Mouse (Mus musculus): ENCODE measurements around the gene Gm44805. TPM values are rescaled to one million over a fixed set of nuclear protein-coding genes. Genes with fewer than 3 reads are reported as not detected.

The Gm44805 gene
- polyA plus RNA-seq (2021; fragmentation: Nextera tagmentation), result not detected in 2 replicates
- long read RNA-seq, experiment 1, result 0 reads
- long read RNA-seq, experiment 2, result 0 reads

GRCm38 (mm10) chr7:19681202-19681694 is at the start of gene Gm44805, which contains the start of gene Apoc4:
Gene Gm44805 (minus strand): TSS chr7:19681423.
Gene Apoc4 (minus strand): TSS chr7:19681479.

GRCm38 (mm10) chr7:19715239-19716054 is 34.2 kb upstream of the Gm44805 start, which contains the start of gene Tomm40:
Gene Tomm40 (minus strand): TSS chr7:19715438.

GRCm38 (mm10) chr7:19698907-19699826 is 17.9 kb upstream of the Gm44805 start, which contains the start of gene Apoe:
Gene Apoe (minus strand): TSS chr7:19699188.

DNA sequence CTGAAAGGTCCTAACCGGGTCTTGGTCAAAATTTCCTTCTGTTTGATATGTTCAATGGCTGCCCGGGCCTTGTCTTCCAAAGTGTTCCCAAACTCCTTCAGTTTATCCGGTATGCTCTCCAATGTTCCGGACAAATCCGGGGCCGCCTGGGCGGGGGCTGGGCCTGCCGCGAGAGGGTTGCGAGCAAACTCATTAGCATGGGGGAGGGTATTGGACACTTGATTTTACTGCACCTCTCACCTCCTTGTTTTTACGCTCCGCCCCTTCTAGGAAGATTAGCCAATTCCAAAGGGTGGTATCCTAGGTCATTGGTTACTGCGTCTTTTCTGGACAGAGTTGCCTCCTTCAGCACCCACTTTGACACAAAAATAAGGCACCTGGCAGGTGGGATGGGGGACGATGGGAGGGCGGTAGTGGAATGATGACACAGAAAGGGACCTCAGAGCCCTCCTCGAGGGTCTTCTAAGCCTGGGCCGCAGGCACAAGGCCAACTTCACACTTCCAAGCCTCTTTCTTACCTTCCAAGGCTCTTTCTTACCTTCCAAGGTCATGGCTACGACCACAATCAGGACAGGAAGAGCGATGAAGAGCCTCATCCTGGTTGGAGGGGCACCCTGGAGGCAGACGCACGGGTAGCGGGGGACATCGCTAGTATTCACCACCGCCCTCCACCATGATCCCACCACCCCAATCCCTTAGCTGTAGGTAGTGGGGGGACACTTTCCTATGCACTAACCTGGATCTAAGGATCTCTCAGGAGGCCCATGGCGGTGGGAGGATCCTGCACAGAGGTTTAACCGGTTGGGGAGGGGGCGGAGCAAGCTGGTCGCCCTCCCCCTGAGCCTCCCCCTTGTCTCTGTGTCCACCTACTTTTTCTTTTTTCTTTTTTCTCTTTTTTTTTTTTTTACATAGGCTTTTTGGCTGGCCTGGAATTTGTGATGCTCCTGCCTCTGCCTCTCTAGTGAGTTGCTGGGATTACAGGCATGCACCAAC is 10.9 kb upstream of the Gm44805 start, which contains the start of gene Apoc1:
TSS of gene Apoc1 (minus strand) at position 788 of the 993 bp plus-strand sequence.

DNA sequence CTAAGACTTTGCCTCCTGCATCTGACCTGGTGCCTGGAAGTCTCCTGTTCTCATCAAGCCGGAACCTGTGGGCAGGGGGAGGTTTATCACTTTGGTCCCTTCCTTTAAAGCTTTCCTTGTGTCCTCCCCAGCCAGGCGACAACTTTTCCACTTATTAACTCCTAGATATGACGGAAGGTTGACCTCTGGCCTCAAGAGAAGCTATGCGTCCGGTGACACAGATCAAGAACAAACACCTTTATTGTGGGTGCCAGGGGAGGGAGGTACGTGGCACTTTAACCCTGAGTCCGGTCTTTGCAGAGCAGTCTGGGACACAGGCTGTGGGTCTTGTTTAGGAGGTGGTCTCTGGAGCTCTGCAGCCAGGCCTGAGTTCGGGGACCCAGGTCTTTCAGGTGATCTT is 3.4 kb downstream of the Gm44805 start, which contains the start of gene Apoc2:
TSS of gene Apoc2 (minus strand) at position 70 of the 400 bp plus-strand sequence.

DNA sequence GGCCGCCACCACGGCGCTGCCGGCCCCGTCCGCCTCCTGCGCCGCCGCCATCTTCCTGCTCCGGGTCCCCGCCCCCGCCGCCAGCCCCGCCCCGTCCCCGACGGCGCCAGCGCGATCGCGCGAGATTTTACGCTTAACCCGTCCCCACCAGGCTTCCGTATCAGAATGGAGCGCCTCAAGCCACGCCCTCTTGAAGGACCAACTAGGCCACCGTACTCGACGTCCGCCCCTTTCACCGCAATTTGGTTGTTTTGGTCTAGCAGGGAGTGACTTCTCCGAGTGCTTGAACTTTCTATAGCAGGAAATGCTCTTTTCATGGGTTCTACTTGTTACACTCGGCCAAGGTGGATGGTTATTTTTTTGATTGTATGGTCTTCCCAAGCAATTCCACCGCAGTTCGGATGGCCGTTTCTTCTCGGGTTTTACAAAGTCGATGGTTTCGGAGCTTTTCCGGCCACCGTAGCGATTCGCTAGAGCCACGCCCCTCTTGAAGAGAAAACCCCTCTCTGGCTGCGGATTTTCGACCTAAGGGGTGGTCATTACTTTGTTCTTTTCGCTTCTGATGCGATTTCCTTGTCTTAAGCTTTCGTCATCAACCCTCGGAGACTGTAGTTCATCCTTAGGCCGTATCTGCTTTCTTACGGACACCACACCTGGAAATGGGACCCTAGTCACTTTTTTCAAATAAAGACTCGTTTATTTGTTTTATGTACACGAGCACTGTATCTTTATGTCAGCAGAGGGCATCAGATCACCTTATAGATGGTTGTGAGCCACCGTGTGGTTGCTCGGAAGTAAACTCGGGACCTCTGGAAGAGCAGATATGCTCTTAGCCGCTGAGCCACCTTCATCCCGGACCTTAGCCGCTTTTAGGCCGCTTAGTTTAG is 16.0 kb downstream of the Gm44805 start, which contains the start of gene Clptm1:
TSS of gene Clptm1 (minus strand) at position 79 of the 887 bp plus-strand sequence.

DNA sequence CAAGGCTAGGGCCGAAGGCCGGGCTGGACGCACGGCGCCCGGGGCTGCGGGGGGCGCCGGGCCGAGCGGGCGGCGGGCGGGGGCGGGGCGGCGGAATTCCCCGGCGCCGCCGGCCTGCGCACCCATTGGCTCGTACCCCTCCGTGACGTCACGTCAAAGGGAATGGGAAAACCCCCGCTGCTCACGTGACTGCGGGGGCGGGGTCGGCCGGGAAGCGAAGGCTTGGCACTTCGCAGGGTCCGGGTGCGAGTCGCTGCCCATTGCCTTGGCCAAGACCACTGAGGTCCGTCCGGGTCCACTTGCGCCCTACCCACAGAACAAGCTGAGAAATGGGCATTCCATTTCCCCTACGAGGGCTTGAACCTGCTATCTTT is 51.9 kb downstream of the Gm44805 start, which contains the start of gene Relb:
TSS of gene Relb (minus strand) at position 78 of the 374 bp plus-strand sequence.

Other genes with a start within 250 kb of the Gm44805 start
- 6.0 and 12.2 TPM in 2 replicates for gene Mark4, start 222.6 kb downstream of the Gm44805 start, polyA plus RNA-seq (2021; fragmentation: Nextera tagmentation)
- 0.25 and 0.54 TPM in 2 replicates for gene Exoc3l2, start 218.1 kb downstream of the Gm44805 start, polyA plus RNA-seq (2021; fragmentation: Nextera tagmentation)
- 3.6 and 3.8 TPM in 2 replicates for gene Bloc1s3, start 173.1 kb downstream of the Gm44805 start, polyA plus RNA-seq (2021; fragmentation: Nextera tagmentation)
- 37.7 and 37.9 TPM in 2 replicates for gene Trappc6a, start 173.0 kb downstream of the Gm44805 start, polyA plus RNA-seq (2021; fragmentation: Nextera tagmentation)
- gene Nkpd1, start 163.6 kb downstream of the Gm44805 start, polyA plus RNA-seq (2021; fragmentation: Nextera tagmentation), result 1.3 and 2.3 TPM in 2 replicates
- 2.7 and 31.4 TPM in 2 replicates for gene Ppp1r37, start 118.3 kb downstream of the Gm44805 start, polyA plus RNA-seq (2021; fragmentation: Nextera tagmentation)
- 3.1 and 3.6 TPM in 2 replicates for gene Zfp296, start 104.1 kb downstream of the Gm44805 start, polyA plus RNA-seq (2021; fragmentation: Nextera tagmentation)
- gene Gemin7, start 103.8 kb downstream of the Gm44805 start, polyA plus RNA-seq (2021; fragmentation: Nextera tagmentation), result 140 and 141 TPM in 2 replicates
- gene Clasrp, start 76.9 kb downstream of the Gm44805 start, polyA plus RNA-seq (2021; fragmentation: Nextera tagmentation), result 9.7 and 15.1 TPM in 2 replicates
- gene Relb, start 52.0 kb downstream of the Gm44805 start, polyA plus RNA-seq (2021; fragmentation: Nextera tagmentation), result 5.7 and 8.2 TPM in 2 replicates
- gene Clptm1, start 16.4 kb downstream of the Gm44805 start, polyA plus RNA-seq (2021; fragmentation: Nextera tagmentation), result 86.9 and 119 TPM in 2 replicates
- not detected in 2 replicates for gene Apoc2, start 3.5 kb downstream of the Gm44805 start, polyA plus RNA-seq (2021; fragmentation: Nextera tagmentation)
- gene Apoc4, start 56 bp upstream of the Gm44805 start, polyA plus RNA-seq (2021; fragmentation: Nextera tagmentation), result not detected in 2 replicates
- 1.7 and 5.7 TPM in 2 replicates for gene Apoc1, start 11.2 kb upstream of the Gm44805 start, polyA plus RNA-seq (2021; fragmentation: Nextera tagmentation)
- gene Apoe, start 17.8 kb upstream of the Gm44805 start, polyA plus RNA-seq (2021; fragmentation: Nextera tagmentation), result 7,501 and 8,830 TPM in 2 replicates
- gene Tomm40, start 34.0 kb upstream of the Gm44805 start, polyA plus RNA-seq (2021; fragmentation: Nextera tagmentation), result 148 and 163 TPM in 2 replicates
- gene Nectin2, start 69.1 kb upstream of the Gm44805 start, polyA plus RNA-seq (2021; fragmentation: Nextera tagmentation), result 5.5 and 5.7 TPM in 2 replicates
- 6.3 and 14.9 TPM in 2 replicates for gene Bcam, start 89.6 kb upstream of the Gm44805 start, polyA plus RNA-seq (2021; fragmentation: Nextera tagmentation)
- gene Cblc, start 115.4 kb upstream of the Gm44805 start, polyA plus RNA-seq (2021; fragmentation: Nextera tagmentation), result 0.18 TPM in 1 of 2 replicates, not detected in the other
- 0.25 and 0.68 TPM in 2 replicates for gene Bcl3, start 141.3 kb upstream of the Gm44805 start, polyA plus RNA-seq (2021; fragmentation: Nextera tagmentation)
- gene Gm19345, start 170.6 kb upstream of the Gm44805 start, polyA plus RNA-seq (2021; fragmentation: Nextera tagmentation), result 3.5 and 4.1 TPM in 2 replicates
- gene Ceacam16, start 179.9 kb upstream of the Gm44805 start, polyA plus RNA-seq (2021; fragmentation: Nextera tagmentation), result 0.09 TPM in 1 of 2 replicates, not detected in the other
- gene Ceacam19, start 206.5 kb upstream of the Gm44805 start, polyA plus RNA-seq (2021; fragmentation: Nextera tagmentation), result not detected in 2 replicates
- 1.2 and 1.4 TPM in 2 replicates for gene Pvr, start 239.7 kb upstream of the Gm44805 start, polyA plus RNA-seq (2021; fragmentation: Nextera tagmentation)